Mouse (Mus musculus) thymus, adult 2 months (tissue): ENCODE results near the gene Ep300.

ENCODE experiments used
- CTCF ChIP-seq: fragments of 200-500 bp; IDR thresholded peaks from 2 replicates; pipeline ENCODE4 v1.5.1; 2012; ENCODE audit warnings: mild to moderate bottlenecking, control low read depth, low read length, moderate library complexity, borderline replicate concordance; ENCODE audit not compliant: control insufficient read depth, poor library complexity, insufficient read depth; ENCODE audit errors: extremely low read depth
- POLR2A ChIP-seq: fragments of 200-500 bp; IDR thresholded peaks from 2 replicates; pipeline ENCODE4 v1.6.1; 2012; ENCODE audit warnings: mild to moderate bottlenecking, low read length, control low read depth, moderate library complexity; ENCODE audit not compliant: control insufficient read depth, poor library complexity, insufficient read depth; ENCODE audit errors: extremely low read depth

DNA sequence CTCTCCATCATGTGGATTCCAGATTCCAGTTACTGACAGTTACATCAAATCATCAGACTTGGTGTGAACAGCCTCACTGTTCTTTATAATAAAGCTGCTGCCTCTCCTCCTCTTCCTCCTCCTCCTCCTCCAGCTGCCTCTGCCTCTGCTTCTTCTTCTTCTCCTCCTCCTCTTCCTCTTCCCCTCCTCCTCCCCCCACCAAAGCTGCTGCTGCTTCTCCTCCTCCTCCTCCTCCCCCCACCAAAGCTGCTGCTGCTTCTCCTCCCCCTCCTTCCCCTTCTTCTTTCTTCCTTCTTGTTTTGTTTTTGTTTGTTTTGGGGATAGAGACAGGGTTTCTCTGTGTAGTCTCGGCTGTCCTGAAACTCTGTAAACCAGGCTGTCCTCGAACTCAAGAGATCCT lies 17.1 kb upstream of the Ep300 start:
- TF ChIP-seq CTCF, result no peak
- TF ChIP-seq POLR2A, result no peak
